Mouse (Mus musculus) CH12.LX (cell line): Measurements from ENCODE around the gene Eml6. TPM values are rescaled to one million over a fixed set of nuclear protein-coding genes. Genes with fewer than 3 reads are reported as not detected.

Source experiments
- DNase-seq: peaks from one replicate; pipeline ENCODE4 v3.0.0-alpha.2; 2013; ENCODE audit errors: extremely low read depth
- H3K27ac ChIP-seq: 2 replicates; pipeline ENCODE4 v1.5.1; 2012; ENCODE audit warnings: low read depth, mild to moderate bottlenecking, control low read depth, moderate library complexity; ENCODE audit not compliant: insufficient read depth
- H3K27me3 ChIP-seq: replicated peaks from 2 replicates; pipeline ENCODE3; 2012; ENCODE audit warnings: inconsistent platforms
- H3K36me3 ChIP-seq, 2 experiments: replicated peaks in 1 of 2; 2 replicates each; pipeline versions ENCODE3 to v1.6.1; 2012; ENCODE audit warnings: inconsistent platforms in 1 of 2, low read length in 1 of 2, mild to moderate bottlenecking in 1 of 2, mixed read lengths in 1 of 2, moderate library complexity in 1 of 2; ENCODE audit not compliant: control insufficient read depth in 1 of 2, insufficient read depth in 1 of 2
- H3K4me1 ChIP-seq, 2 experiments: 2 replicates each; pipeline ENCODE4 v1.6.1; 2012; ENCODE audit warnings: inconsistent platforms in 1 of 2, moderate library complexity in 1 of 2; ENCODE audit not compliant: insufficient read depth in 2 of 2, control insufficient read depth in 1 of 2
- H3K4me2 ChIP-seq: 2 replicates; pipeline ENCODE4 v1.6.1; 2012; ENCODE audit warnings: low read depth, mild to moderate bottlenecking, control low read depth; ENCODE audit not compliant: poor library complexity, insufficient read depth, severe bottlenecking
- H3K4me3 ChIP-seq, 3 experiments: fragments of 150-350 bp in 1 of 3; sonication (generic) in 1 of 3; replicated peaks in 1 of 3; 2 replicates each; pipeline versions ENCODE3 to v1.5.1; 2011 to 2012; ENCODE audit warnings: low read depth in 2 of 3, low read length in 2 of 3, mild to moderate bottlenecking in 2 of 3, moderate library complexity in 2 of 3, control low read depth in 1 of 3, improper control_type of control experiment in 1 of 3, inconsistent platforms in 1 of 3, mixed read lengths in 1 of 3; ENCODE audit not compliant: poor library complexity in 1 of 3
- H3K79me2 ChIP-seq: replicated peaks from 2 replicates; pipeline ENCODE4 v1.6.1; 2012; ENCODE audit warnings: mild to moderate bottlenecking, moderate library complexity; ENCODE audit not compliant: control insufficient read depth, poor library complexity, insufficient read depth, severe bottlenecking; ENCODE audit errors: extremely low read depth
- H3K9ac ChIP-seq: 2 replicates; pipeline ENCODE4 v1.6.1; 2012; ENCODE audit warnings: low read depth, mild to moderate bottlenecking, control low read depth, moderate library complexity; ENCODE audit not compliant: insufficient read depth
- H3K9me3 ChIP-seq: replicated peaks from 2 replicates; pipeline ENCODE3; 2012; ENCODE audit warnings: low read length, inconsistent platforms, mixed read lengths
- CHD1 ChIP-seq: IDR thresholded peaks from 2 replicates; pipeline ENCODE4 v1.6.1; 2012; ENCODE audit warnings: low read depth, low read length, improper control_type of control experiment, inconsistent platforms
- CHD2 ChIP-seq: IDR thresholded peaks from 2 replicates; pipeline ENCODE4 v1.6.1; 2011; ENCODE audit warnings: low read length, improper control_type of control experiment
- CTCF ChIP-seq, 2 experiments: IDR thresholded peaks in 1 of 2; conservative IDR thresholded peaks in 1 of 2; 2 replicates each; pipeline ENCODE4 v1.5.1; 2011 to 2012; ENCODE audit warnings: low read depth in 2 of 2, low read length in 2 of 2, improper control_type of control experiment in 1 of 2, inconsistent platforms in 1 of 2, mild to moderate bottlenecking in 1 of 2, moderate library complexity in 1 of 2
- EP300 ChIP-seq: IDR thresholded peaks from 2 replicates; pipeline ENCODE4 v1.6.1; 2011; ENCODE audit warnings: low read length, improper control_type of control experiment
- MAFK ChIP-seq: IDR thresholded peaks from 2 replicates; pipeline ENCODE4 v1.6.1; 2011; ENCODE audit warnings: low read length, improper control_type of control experiment; ENCODE audit not compliant: insufficient replicate concordance
- MAX ChIP-seq: IDR thresholded peaks from 2 replicates; pipeline ENCODE4 v1.6.1; 2011; ENCODE audit warnings: low read length, improper control_type of control experiment
- MAZ ChIP-seq: IDR thresholded peaks from 2 replicates; pipeline ENCODE4 v1.6.1; 2012; ENCODE audit warnings: low read depth, mild to moderate bottlenecking, inconsistent platforms, low read length, improper control_type of control experiment, moderate library complexity
- MXI1 ChIP-seq: IDR thresholded peaks from 2 replicates; pipeline ENCODE4 v1.6.1; 2011; ENCODE audit warnings: mild to moderate bottlenecking, low read depth, low read length, improper control_type of control experiment
- POLR2AphosphoS2 ChIP-seq: IDR thresholded peaks from 2 replicates; pipeline ENCODE4 v1.6.1; 2011; ENCODE audit warnings: low read depth, low read length, improper control_type of control experiment
- RAD21 ChIP-seq: IDR thresholded peaks from 2 replicates; pipeline ENCODE4 v1.6.1; 2011; ENCODE audit warnings: low read depth, mild to moderate bottlenecking, low read length, improper control_type of control experiment, moderate library complexity
- SIN3A ChIP-seq: IDR thresholded peaks from 2 replicates; pipeline ENCODE4 v1.6.1; 2012; ENCODE audit warnings: low read length, improper control_type of control experiment, inconsistent platforms
- SMC3 ChIP-seq: IDR thresholded peaks from 2 replicates; pipeline ENCODE4 v1.6.1; 2011; ENCODE audit warnings: low read depth, low read length, improper control_type of control experiment
- TBP ChIP-seq: conservative IDR thresholded peaks from 2 replicates; pipeline ENCODE4 v1.6.1; 2011; ENCODE audit warnings: low read depth, low read length, improper control_type of control experiment
- USF1 ChIP-seq: IDR thresholded peaks from 2 replicates; pipeline ENCODE4 v1.6.1; 2014; ENCODE audit warnings: low read depth, mild to moderate bottlenecking, inconsistent platforms, low read length, improper control_type of control experiment
- ZC3H11A ChIP-seq: IDR thresholded peaks from 2 replicates; pipeline ENCODE4 v1.6.1; 2012; ENCODE audit warnings: low read depth, mild to moderate bottlenecking, inconsistent platforms, low read length, improper control_type of control experiment
- ZKSCAN1 ChIP-seq: IDR thresholded peaks from 2 replicates; pipeline ENCODE4 v1.6.1; 2012; ENCODE audit warnings: low read depth, inconsistent platforms, low read length, improper control_type of control experiment, borderline replicate concordance
- ZMIZ1 ChIP-seq: IDR thresholded peaks from 2 replicates; pipeline ENCODE4 v1.6.1; 2012; ENCODE audit warnings: low read depth, mild to moderate bottlenecking, inconsistent platforms, low read length, improper control_type of control experiment
- dilution Hi-C: fragments of 300-500 bp; cut with MboI; formaldehyde crosslinking; loops from 2 replicates; pipeline ENCODE4 v1.14.3; 2020; ENCODE audit warnings: low sequenced_read_pairs; ENCODE audit not compliant: extremely low pct_unique_long_range_greater_than_20kb, extremely low pct_ligation_motif_present
- in situ Hi-C: fragments of 300-500 bp; cut with MboI; formaldehyde crosslinking; loops from 3 replicates; pipeline ENCODE4 v1.14.3; 2019; ENCODE audit warnings: low sequenced_read_pairs, low pct_ligation_motif_present, low pct_unique_long_range_greater_than_20kb, mixed read lengths
- polyA plus RNA-seq: library from polyadenylated mRNA; unstranded; fragments of >175 nt; gene quantifications from 2 replicates; pipeline ENCODE4 v1.2.1, GENCODE M21; 2012; ENCODE audit warnings: low read depth; ENCODE audit not compliant: insufficient read length
- total RNA-seq, 2 experiments: library from RNA; depleted of rRNA; stranded (reverse); fragments of 300-350 nt in 1 of 2; fragments of >200 nt in 1 of 2; gene quantifications; 2 replicates each; pipeline ENCODE4 v1.2.3; 2012 to 2014

The Eml6 gene
- total and polyA plus RNA-seq, 3 experiments, result 3.1 to 3.7 (median 3.2) TPM

DNA sequence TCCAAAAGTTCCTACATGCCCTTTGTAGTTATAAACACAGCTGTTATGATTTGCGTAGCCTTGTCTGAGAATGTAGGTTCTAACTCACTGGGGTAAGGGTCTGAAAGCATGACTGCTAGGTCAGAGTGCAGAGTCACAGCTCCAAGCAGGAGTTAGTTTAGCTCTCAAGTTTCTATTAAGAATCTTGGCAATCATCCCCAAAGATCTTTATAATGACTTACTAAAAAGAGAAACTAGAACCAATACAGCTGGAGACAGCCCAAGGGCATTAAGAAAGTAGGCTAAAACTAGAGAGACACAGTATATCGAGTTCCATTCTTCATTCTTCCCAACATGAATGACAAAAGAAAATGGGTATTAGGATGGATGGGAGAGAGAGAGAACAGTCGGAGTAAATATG, 81.2 kb downstream of the Eml6 start:
- no peaks in the 10 kb centered on the region for H3K79me2 ChIP-seq
- no peaks in the 10 kb centered on the region for H3K36me3 ChIP-seq
- no peak overlapping the region for H3K4me3 ChIP-seq
- dilution Hi-C loops, result no loop called here
- no peak for TF ChIP-seq ZC3H11A
- no peak for TF ChIP-seq ZKSCAN1
- no peak for TF ChIP-seq CHD2
- TF ChIP-seq MAZ, result no peak
- no peak for TF ChIP-seq SMC3
- no peak for TF ChIP-seq SIN3A
- no peak for TF ChIP-seq USF1
- TF ChIP-seq ZMIZ1, result no peak
- TF ChIP-seq POLR2AphosphoS2, result no peak
- no peak for TF ChIP-seq MXI1
- TF ChIP-seq, all 38 proteins: peak for 0
- no peak overlapping the region for H3K27ac ChIP-seq
- 0 out of 4 replicates have a peak, but pooled peaks cover 0 to 2% of the 10 kb centered on the region in 2 experiments for H3K4me1 ChIP-seq
- H3K27me3 ChIP-seq, result no peaks in the 10 kb centered on the region
- DNase-seq, result no peak
- no peak overlapping the region for H3K4me2 ChIP-seq
- no peaks in the 10 kb centered on the region for H3K9me3 ChIP-seq
- in situ Hi-C loops, result no loop called here
- no peak overlapping the region for H3K9ac ChIP-seq

DNA sequence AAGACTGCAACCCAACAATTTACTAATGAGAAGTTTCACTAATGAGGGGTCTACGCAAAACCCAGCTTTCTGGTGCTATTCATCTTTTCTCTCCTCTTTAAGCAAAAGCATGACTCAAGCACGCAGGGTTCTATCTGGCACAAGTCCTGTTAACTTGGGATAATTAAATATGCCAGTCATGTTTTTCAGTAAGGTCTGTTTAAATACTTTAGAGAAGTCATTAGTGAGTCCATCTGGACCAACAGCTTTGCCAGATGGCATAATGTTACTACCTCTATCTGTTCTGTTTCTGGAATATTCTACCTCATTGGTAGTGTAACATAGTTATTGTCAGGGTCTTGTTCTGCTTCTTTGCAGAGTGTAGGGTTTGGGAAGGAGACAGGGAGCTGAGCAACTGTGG, 101.5 kb downstream of the Eml6 start:
- H3K4me2 ChIP-seq, result no peak overlapping the region
- H3K27ac ChIP-seq, result no peak overlapping the region
- no peaks in the 10 kb centered on the region for H3K79me2 ChIP-seq
- H3K9ac ChIP-seq, result no peak overlapping the region
- TF ChIP-seq CHD2, result no peak
- no peak for TF ChIP-seq ZKSCAN1
- TF ChIP-seq CHD1, result no peak
- TF ChIP-seq MAFK, result no peak
- TF ChIP-seq MAX, result no peak
- TF ChIP-seq POLR2AphosphoS2, result no peak
- TF ChIP-seq EP300, result no peak
- no peak for TF ChIP-seq RAD21
- no peak for TF ChIP-seq TBP
- no peak for TF ChIP-seq CTCF (conservative IDR thresholded peaks at IDR 0.05 in 1 of 2, IDR thresholded peaks at IDR 0.05 in 1 of 2; ENCODE audit: low read depth in 2 of 2, low read length in 2 of 2)
- TF ChIP-seq SIN3A, result no peak
- TF ChIP-seq ZC3H11A, result no peak
- TF ChIP-seq, all 38 proteins: peak for 0
- no peaks in the 10 kb centered on the region for H3K36me3 ChIP-seq
- dilution Hi-C loops (no loop called here), in situ Hi-C loops (no loop called here)
- no peak for DNase-seq
- H3K4me3 ChIP-seq, result no peak overlapping the region
- peaks cover 2% of the 10 kb centered on the region for H3K9me3 ChIP-seq
- H3K4me1 ChIP-seq, result no peaks in the 10 kb centered on the region
- no peaks in the 10 kb centered on the region for H3K27me3 ChIP-seq
